Mouse (Mus musculus): ENCODE results near the gene Pigq. TPM values are rescaled to one million over a fixed set of nuclear protein-coding genes. Genes with fewer than 3 reads are reported as not detected.

The Pigq gene
- polyA plus RNA-seq, 1 experiment from 2014 or later: 61.2 TPM

- Histone ChIP-seq H3K4me1 (replicated peaks; ENCODE audit: control insufficient read depth, insufficient read depth, low read length) (peaks cover 14% of the 10 kb centered on the region), H3K4me2 (ENCODE audit: low read length) (no peak overlapping the region), H3K4me3 (replicated peaks; ENCODE audit: low read length) (no peak overlapping the region), H3K9ac (replicated peaks; ENCODE audit: low read depth, low read length) (no peak overlapping the region), H3K27ac (ENCODE audit: low read length) (no peak overlapping the region), H3K9me3 (ENCODE audit: control insufficient read depth, low read length) (no peaks in the 10 kb centered on the region), H3K36me3 (ENCODE audit: control insufficient read depth, insufficient read depth) (no peaks in the 10 kb centered on the region), H3K27me3 (replicated peaks; ENCODE audit: control insufficient read depth, insufficient read depth, low read length) (no peaks in the 10 kb centered on the region)
- no peak for ATAC-seq
- 73% methylated on average over 9 of the region's 9 CpGs for WGBS
These were observed 967 bp downstream of the Pigq start for GRCm38 (mm10) chr17:25943769-25944168.

GRCm38 (mm10) chr17:25943221-25943620 is 1.5 kb downstream of the Pigq start:
- no peaks in the 10 kb centered on the region for H3K36me3 ChIP-seq (ENCODE audit: control insufficient read depth, insufficient read depth)
- peaks cover 14% of the 10 kb centered on the region for H3K4me1 ChIP-seq (replicated peaks; ENCODE audit: control insufficient read depth, insufficient read depth, low read length)
- H3K9ac ChIP-seq (replicated peaks; ENCODE audit: low read depth, low read length): no peak overlapping the region
- no peak overlapping the region for H3K4me2 ChIP-seq (ENCODE audit: low read length)
- 75% methylated on average over 3 of the region's 3 CpGs for WGBS
- H3K27me3 ChIP-seq (replicated peaks; ENCODE audit: control insufficient read depth, insufficient read depth, low read length): no peaks in the 10 kb centered on the region
- H3K9me3 ChIP-seq (ENCODE audit: control insufficient read depth, low read length): no peaks in the 10 kb centered on the region
- no peak overlapping the region for H3K27ac ChIP-seq (ENCODE audit: low read length)
- H3K4me3 ChIP-seq (replicated peaks; ENCODE audit: low read length): no peak overlapping the region
- ATAC-seq: no peak

DNA sequence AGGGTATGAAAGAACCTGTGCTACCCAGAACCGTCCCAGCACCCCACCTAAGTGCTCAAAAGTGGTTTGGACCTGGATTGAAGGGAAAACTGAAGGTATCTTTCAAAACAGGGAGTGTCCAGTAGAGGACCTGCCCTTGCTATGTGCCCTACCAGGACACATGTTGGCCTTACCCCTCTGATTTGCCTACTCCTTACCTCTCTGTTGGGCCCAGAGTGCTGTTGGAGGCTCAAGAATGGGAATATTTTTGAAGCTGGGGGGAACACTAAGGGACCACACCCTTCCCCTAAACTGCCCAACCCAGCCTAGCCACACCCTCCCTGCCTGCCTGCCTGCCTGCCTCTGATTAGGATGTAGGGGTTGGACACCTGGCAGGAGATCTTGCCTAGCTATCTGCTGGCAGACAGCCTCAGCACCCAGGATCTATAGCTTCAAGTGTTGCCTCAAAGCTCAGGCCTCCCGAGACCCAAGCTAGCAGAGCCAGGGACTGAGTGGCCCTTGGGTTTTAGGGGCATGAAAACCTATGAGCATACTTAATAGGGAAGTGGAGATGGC is 2.1 kb downstream of the Pigq start:
- H3K9ac ChIP-seq (replicated peaks; ENCODE audit: low read depth, low read length): no peak overlapping the region
- no peaks in the 10 kb centered on the region for H3K27me3 ChIP-seq (replicated peaks; ENCODE audit: control insufficient read depth, insufficient read depth, low read length)
- ATAC-seq: no peak
- no peaks in the 10 kb centered on the region for H3K9me3 ChIP-seq (ENCODE audit: control insufficient read depth, low read length)
- H3K27ac ChIP-seq (ENCODE audit: low read length): no peak overlapping the region
- no peak overlapping the region for H3K4me2 ChIP-seq (ENCODE audit: low read length)
- WGBS: 94% methylated on average over 2 of the region's 2 CpGs
- no peaks in the 10 kb centered on the region for H3K36me3 ChIP-seq (ENCODE audit: control insufficient read depth, insufficient read depth)
- no peak overlapping the region for H3K4me3 ChIP-seq (replicated peaks; ENCODE audit: low read length)
- peaks cover 14% of the 10 kb centered on the region for H3K4me1 ChIP-seq (replicated peaks; ENCODE audit: control insufficient read depth, insufficient read depth, low read length)

GRCm38 (mm10) chr17:25941511-25942241 is 3.1 kb downstream of the Pigq start:
- ATAC-seq: peak; percentile 86
- Histone ChIP-seq H3K27me3 (replicated peaks; ENCODE audit: control insufficient read depth, insufficient read depth, low read length) (no peaks in the 10 kb centered on the region), H3K27ac (ENCODE audit: low read length) (peak overlapping the region; percentile 54), H3K4me2 (ENCODE audit: low read length) (peak overlapping the region; percentile 88), H3K9ac (replicated peaks; ENCODE audit: low read depth, low read length) (peak overlapping the region; percentile 77), H3K4me3 (replicated peaks; ENCODE audit: low read length) (peak overlapping the region; percentile 58), H3K9me3 (ENCODE audit: control insufficient read depth, low read length) (no peaks in the 10 kb centered on the region), H3K36me3 (ENCODE audit: control insufficient read depth, insufficient read depth) (peaks cover under 1% of the 10 kb centered on the region; the same call in 1 of the 2 replicates), H3K4me1 (replicated peaks; ENCODE audit: control insufficient read depth, insufficient read depth, low read length) (peaks cover 14% of the 10 kb centered on the region)
- WGBS: 3% methylated on average over 54 of the region's 54 CpGs

- ATAC-seq: no peak
- no peaks in the 10 kb centered on the region for H3K27me3 ChIP-seq (replicated peaks; ENCODE audit: control insufficient read depth, insufficient read depth, low read length)
- H3K9me3 ChIP-seq (ENCODE audit: control insufficient read depth, low read length): no peaks in the 10 kb centered on the region
- H3K4me2 ChIP-seq (ENCODE audit: low read length): no peak overlapping the region
- H3K36me3 ChIP-seq (ENCODE audit: control insufficient read depth, insufficient read depth): peaks cover 22% of the 10 kb centered on the region
- H3K4me3 ChIP-seq (replicated peaks; ENCODE audit: low read length): no peak overlapping the region
- no peaks in the 10 kb centered on the region for H3K4me1 ChIP-seq (replicated peaks; ENCODE audit: control insufficient read depth, insufficient read depth, low read length)
- H3K27ac ChIP-seq (ENCODE audit: low read length): no peak overlapping the region
- H3K9ac ChIP-seq (replicated peaks; ENCODE audit: low read depth, low read length): no peak overlapping the region
- 89% methylated on average over 1 of the region's 1 CpGs for WGBS
These were observed 10.2 kb downstream of the Pigq start for GRCm38 (mm10) chr17:25934526-25934925.

- ATAC-seq: no peak
- Histone ChIP-seq H3K27me3 (replicated peaks; ENCODE audit: control insufficient read depth, insufficient read depth, low read length) (no peaks in the 10 kb centered on the region), H3K4me3 (replicated peaks; ENCODE audit: low read length) (no peak overlapping the region), H3K27ac (ENCODE audit: low read length) (no peak overlapping the region), H3K36me3 (ENCODE audit: control insufficient read depth, insufficient read depth) (peaks cover 3% of the 10 kb centered on the region; the same call in 1 of the 2 replicates), H3K9ac (replicated peaks; ENCODE audit: low read depth, low read length) (no peak overlapping the region), H3K9me3 (ENCODE audit: control insufficient read depth, low read length) (no peaks in the 10 kb centered on the region), H3K4me1 (replicated peaks; ENCODE audit: control insufficient read depth, insufficient read depth, low read length) (peaks cover 4% of the 10 kb centered on the region; the same call in 1 of the 2 replicates), H3K4me2 (ENCODE audit: low read length) (no peak overlapping the region)
- WGBS: 68% methylated on average over 2 of the region's 2 CpGs
These were observed 19.4 kb downstream of the Pigq start for GRCm38 (mm10) chr17:25925348-25925747.

GRCm38 (mm10) chr17:25922120-25922519 is 22.6 kb downstream of the Pigq start:
- Histone ChIP-seq H3K36me3 (ENCODE audit: control insufficient read depth, insufficient read depth) (no peaks in the 10 kb centered on the region), H3K4me1 (replicated peaks; ENCODE audit: control insufficient read depth, insufficient read depth, low read length) (peaks cover 21% of the 10 kb centered on the region), H3K9ac (replicated peaks; ENCODE audit: low read depth, low read length) (no peak overlapping the region), H3K27me3 (replicated peaks; ENCODE audit: control insufficient read depth, insufficient read depth, low read length) (no peaks in the 10 kb centered on the region), H3K4me3 (replicated peaks; ENCODE audit: low read length) (no peak overlapping the region), H3K27ac (ENCODE audit: low read length) (no peak overlapping the region), H3K4me2 (ENCODE audit: low read length) (no peak overlapping the region), H3K9me3 (ENCODE audit: control insufficient read depth, low read length) (no peaks in the 10 kb centered on the region)
- WGBS: 74% methylated on average over 5 of the region's 5 CpGs
- ATAC-seq: no peak

DNA sequence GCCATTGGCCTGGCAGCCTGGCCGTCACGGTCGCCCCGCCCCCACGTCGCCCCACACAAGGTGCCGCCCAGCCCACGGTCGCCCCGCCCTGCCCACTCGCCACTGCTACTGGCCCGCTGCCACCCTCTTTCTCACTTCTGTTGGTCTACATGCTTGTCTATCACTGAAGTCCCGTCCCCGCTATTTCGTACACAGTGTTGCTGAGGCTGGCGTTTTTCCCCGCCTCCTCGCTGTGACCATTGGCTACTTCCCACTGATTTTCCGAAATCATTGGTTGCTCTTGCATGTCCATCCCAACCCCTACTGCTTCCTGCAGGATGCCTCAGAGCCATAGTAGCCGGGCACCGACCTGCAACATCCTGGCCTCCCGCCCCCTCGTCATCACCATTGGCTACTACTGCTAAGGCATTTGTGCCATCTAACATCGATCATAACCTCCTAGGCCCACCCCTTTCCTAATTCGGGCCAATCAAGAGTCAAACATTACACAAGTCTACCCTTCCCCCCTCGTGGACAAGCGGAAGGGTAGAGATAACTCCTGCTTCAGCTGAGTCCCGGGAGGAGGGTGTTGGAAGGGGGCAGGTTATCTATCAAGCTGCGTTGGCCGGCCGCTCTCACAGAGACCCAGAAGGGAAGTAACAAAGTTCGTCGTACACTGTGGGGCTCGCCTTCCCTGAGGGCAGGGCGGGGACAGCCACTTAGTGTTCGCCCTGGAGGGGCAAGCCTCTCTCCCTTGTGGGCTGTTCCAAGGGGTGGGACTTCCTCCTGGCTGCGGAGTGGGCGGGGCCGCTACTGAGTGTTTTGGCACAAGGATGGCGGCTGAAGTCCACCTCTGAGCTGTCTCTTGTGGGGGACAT is 24.7 kb downstream of the Pigq start:
- H3K27ac ChIP-seq (ENCODE audit: low read length): peak overlapping the region; percentile 96
- peak overlapping the region; percentile 76 for H3K4me2 ChIP-seq (ENCODE audit: low read length)
- no peaks in the 10 kb centered on the region for H3K9me3 ChIP-seq (ENCODE audit: control insufficient read depth, low read length)
- H3K4me1 ChIP-seq (replicated peaks; ENCODE audit: control insufficient read depth, insufficient read depth, low read length): peaks cover 23% of the 10 kb centered on the region
- ATAC-seq: peak; percentile 97
- H3K9ac ChIP-seq (replicated peaks; ENCODE audit: low read depth, low read length): peak overlapping the region; percentile 68
- H3K36me3 ChIP-seq (ENCODE audit: control insufficient read depth, insufficient read depth): no peaks in the 10 kb centered on the region
- H3K27me3 ChIP-seq (replicated peaks; ENCODE audit: control insufficient read depth, insufficient read depth, low read length): no peaks in the 10 kb centered on the region
- peak overlapping the region; percentile 99 for H3K4me3 ChIP-seq (replicated peaks; ENCODE audit: low read length)
- under 1% methylated on average over 40 of the region's 40 CpGs for WGBS

- Histone ChIP-seq H3K9me3 (ENCODE audit: control insufficient read depth, low read length) (no peaks in the 10 kb centered on the region), H3K36me3 (ENCODE audit: control insufficient read depth, insufficient read depth) (no peaks in the 10 kb centered on the region), H3K27me3 (replicated peaks; ENCODE audit: control insufficient read depth, insufficient read depth, low read length) (no peaks in the 10 kb centered on the region), H3K4me1 (replicated peaks; ENCODE audit: control insufficient read depth, insufficient read depth, low read length) (peaks cover 23% of the 10 kb centered on the region), H3K4me3 (replicated peaks; ENCODE audit: low read length) (peak within 1 kb of the TSS; percentile 99), H3K4me2 (ENCODE audit: low read length) (peak within 1 kb of the TSS; percentile 88), H3K27ac (ENCODE audit: low read length) (peak within 1 kb of the TSS; percentile 96), H3K9ac (replicated peaks; ENCODE audit: low read depth, low read length) (peak within 1 kb of the TSS; percentile 84)
- ATAC-seq: peak; percentile 85
- WGBS: 0% methylated on average over 67 of the region's 78 CpGs
These were observed 25.5 kb downstream of the Pigq start, which contains the start of gene Rab40c for GRCm38 (mm10) chr17:25919144-25919785. Rab40c (minus strand) TSS chr17:25919727.
